Comparison of ENCODE assay signal across 8 mouse cellular contexts in genomic region chr16:34920182-34920581, GRCm38 (mm10).
DNase-seq lines count a peak whose midpoint lies in the region; TF ChIP-seq lines count a peak whose summit lies in the region.

No protein-coding gene starts in this region.

- WGBS in embryonic facial prominence, embryonic 10.5 days, result 13% methylated on average over 6 of the region's 6 CpGs

- peak; percentile 42 for DNase-seq in gastrocnemius, adult 18-20 months (ENCODE audit: low spot score)
- no peak for DNase-seq in gastrocnemius, postnatal 36 days
- no peak for DNase-seq in testis, postnatal 14 days (ENCODE audit: low spot score)
- DNase-seq in embryonic facial prominence, embryonic 10.5 days (ENCODE audit: low spot score), result peak; percentile 82
- DNase-seq in kidney, postnatal 25 days, result peak; percentile 64 to 65
- peak; percentile 23 for DNase-seq in retina, adult 2 months (ENCODE audit: low read depth, low spot score)
- no peak for DNase-seq in spleen, adult 18-20 months

- no peak for TF ChIP-seq POLR2A in testis, adult 2 months (IDR thresholded peaks at IDR 0.05; ENCODE audit: control insufficient read depth, low read depth, low read length)

- no peak overlapping the region for H3K4me3 ChIP-seq in testis, adult 2 months (ENCODE audit: control insufficient read depth, low read depth, low read length)
- H3K4me3 ChIP-seq in embryonic facial prominence, embryonic 10.5 days, result no peak overlapping the region

- intact Hi-C loops in gastrocnemius, postnatal 36 days (cut with DNase I), result no loop called here

- H3K27me3 ChIP-seq in testis, adult 2 months (ENCODE audit: control insufficient read depth, insufficient read depth, low read length), result no peaks in the 10 kb centered on the region
- H3K27me3 ChIP-seq in embryonic facial prominence, embryonic 10.5 days (replicated peaks; ENCODE audit: low read depth, poor library complexity, severe bottlenecking), result no peaks in the 10 kb centered on the region

- TF ChIP-seq CTCF in testis, adult 2 months (IDR thresholded peaks at IDR 0.05; ENCODE audit: control insufficient read depth, insufficient read depth, insufficient replicate concordance, low read depth, low read length), result peak; percentile 63; the same call in 1 of the 2 replicates

- no peaks in the 10 kb centered on the region for H3K4me1 ChIP-seq in testis, adult 2 months (ENCODE audit: control insufficient read depth, insufficient read depth, low read length)
- H3K4me1 ChIP-seq in embryonic facial prominence, embryonic 10.5 days, result peaks cover 43% of the 10 kb centered on the region

- no peak overlapping the region for H3K27ac ChIP-seq in testis, adult 2 months (ENCODE audit: control insufficient read depth, insufficient read depth, low read depth, low read length)
- peak overlapping the region; percentile 75 for H3K27ac ChIP-seq in embryonic facial prominence, embryonic 10.5 days (replicated peaks)

- H3K9me3 ChIP-seq in embryonic facial prominence, embryonic 10.5 days, result no peaks in the 10 kb centered on the region

- H3K36me3 ChIP-seq in testis, adult 2 months (ENCODE audit: control insufficient read depth, insufficient read depth, low read length), result no peaks in the 10 kb centered on the region
- H3K36me3 ChIP-seq in embryonic facial prominence, embryonic 10.5 days (replicated peaks), result no peaks in the 10 kb centered on the region

Comparison
In these comparisons a context has a peak if more than half of its experiments do, and no peak if none do; other contexts are left out.
1. DNase-seq: peak in gastrocnemius, adult 18-20 months (single experiment), embryonic facial prominence, embryonic 10.5 days (single experiment), kidney, postnatal 25 days (2 of 2) and retina, adult 2 months (single experiment); none in gastrocnemius, postnatal 36 days (0 of 2), testis, postnatal 14 days (single experiment) and spleen, adult 18-20 months (0 of 2).